Mouse (Mus musculus) stomach, embryonic 15.5 days (tissue): ENCODE measurements around the gene Selenon. TPM values are rescaled to one million over a fixed set of nuclear protein-coding genes. Genes with fewer than 3 reads are reported as not detected.
A peak's percentile ranks its signal among the peaks of the same experiment; 100 is the strongest.

Source experiments
- ATAC-seq: fragments of 200-750 bp; cut with Nextera tagmentation; 2 replicates; pipeline ENCODE4 v1.8.0; 2017; ENCODE audit warnings: low read depth, moderate number of reproducible peaks, moderate TSS enrichment; ENCODE audit not compliant: insufficient read depth, low FRiP score
- H3K27ac ChIP-seq: fragments of 300-500 bp; sonication (generic); 2 replicates; pipeline ENCODE4 v1.5.1; 2015; ENCODE audit warnings: mild to moderate bottlenecking, inconsistent platforms
- H3K27me3 ChIP-seq: fragments of 300-500 bp; sonication (generic); replicated peaks from 2 replicates; pipeline ENCODE4 v1.6.1; 2015; ENCODE audit warnings: inconsistent platforms
- H3K36me3 ChIP-seq: fragments of 300-500 bp; sonication (generic); 2 replicates; pipeline ENCODE4 v1.6.1; 2015; ENCODE audit warnings: inconsistent platforms
- H3K4me1 ChIP-seq: fragments of 300-500 bp; sonication (generic); 2 replicates; pipeline ENCODE4 v1.6.1; 2015; ENCODE audit warnings: inconsistent platforms
- H3K4me2 ChIP-seq: fragments of 300-500 bp; sonication (generic); 2 replicates; pipeline ENCODE4 v1.6.1; 2015; ENCODE audit warnings: mild to moderate bottlenecking, inconsistent platforms
- H3K4me3 ChIP-seq: fragments of 300-500 bp; sonication (generic); replicated peaks from 2 replicates; pipeline ENCODE4 v1.5.1; 2015; ENCODE audit warnings: inconsistent platforms
- H3K9ac ChIP-seq: fragments of 300-500 bp; sonication (generic); 2 replicates; pipeline ENCODE4 v1.6.1; 2015; ENCODE audit warnings: inconsistent platforms
- H3K9me3 ChIP-seq: fragments of 300-500 bp; sonication (generic); 2 replicates; pipeline ENCODE4 v1.6.1; 2016; ENCODE audit warnings: inconsistent platforms
- WGBS: fragments of 180-500 bp; shearing (Covaris S2); methylation state at CpG from one replicate; pipeline ENCODE4 v1.1.7; 2015; 5-methylcytosine and 5-hydroxymethylcytosine counted together
- polyA plus RNA-seq: library from polyadenylated mRNA; unstranded; fragments of >200 nt; fragmentation: Nextera tagmentation; extraction: Ambion mirVana; gene quantifications from 2 replicates; pipeline ENCODE4 v1.2.1, GENCODE M21; 2015

The Selenon gene
- polyA plus RNA-seq, 1 experiment from 2014 or later, result 33.0 TPM

GRCm38 (mm10) chr4:134557626-134558249 is 5.8 kb upstream of the Selenon start:
- no peak for ATAC-seq
- 0 out of 2 replicates have a peak, but pooled peaks cover 7% of the 10 kb centered on the region for H3K4me1 ChIP-seq
- 13% methylated on average over 16 of the region's 16 CpGs for WGBS
- no peaks in the 10 kb centered on the region for H3K27me3 ChIP-seq
- H3K9me3 ChIP-seq, result no peaks in the 10 kb centered on the region
- no peak overlapping the region for H3K4me2 ChIP-seq
- H3K9ac ChIP-seq, result no peak overlapping the region
- no peak overlapping the region for H3K27ac ChIP-seq
- no peak overlapping the region for H3K4me3 ChIP-seq
- H3K36me3 ChIP-seq, result no peaks in the 10 kb centered on the region

- no peak overlapping the region for H3K27ac ChIP-seq
- H3K4me1 ChIP-seq, result peaks cover 12% of the 10 kb centered on the region; the same call in 1 of the 2 replicates
- H3K36me3 ChIP-seq, result no peaks in the 10 kb centered on the region
- 66% methylated on average over 8 of the region's 8 CpGs for WGBS
- no peak for ATAC-seq
- no peak overlapping the region for H3K4me3 ChIP-seq
- no peaks in the 10 kb centered on the region for H3K9me3 ChIP-seq
- no peaks in the 10 kb centered on the region for H3K27me3 ChIP-seq
- no peak overlapping the region for H3K4me2 ChIP-seq
- H3K9ac ChIP-seq, result no peak overlapping the region
Measured at GRCm38 (mm10) chr4:134555956-134556580, 4.1 kb upstream of the Selenon start.

DNA sequence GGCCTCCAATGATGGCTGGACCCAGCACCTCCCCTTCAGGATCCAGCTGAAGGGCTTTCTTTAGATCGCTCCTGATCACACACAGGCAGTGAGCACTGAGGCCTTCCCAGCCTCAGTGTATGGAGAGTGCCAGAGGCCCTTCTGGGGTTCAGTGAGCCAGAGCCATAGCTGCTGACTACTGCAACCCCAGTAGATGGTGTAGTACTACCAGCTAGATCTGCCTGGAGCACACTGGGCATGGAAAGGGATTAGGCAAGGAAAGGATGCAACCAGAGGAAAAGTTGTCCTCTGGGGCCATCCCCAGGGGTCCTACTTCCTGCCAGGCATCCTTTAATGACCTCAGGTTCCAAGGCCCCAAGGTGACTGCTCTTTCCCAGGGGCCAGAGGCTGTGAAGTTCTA is 1.7 kb upstream of the Selenon start:
- 89% methylated on average over 1 of the region's 1 CpGs for WGBS
- Histone ChIP-seq H3K4me1 (peaks cover 15% of the 10 kb centered on the region; the same call in 1 of the 2 replicates), H3K9me3 (0 out of 2 replicates have a peak, but pooled peaks cover 4% of the 10 kb centered on the region), H3K4me3 (no peak overlapping the region), H3K36me3 (peaks cover 11% of the 10 kb centered on the region; the same call in 1 of the 2 replicates), H3K9ac (no peak overlapping the region), H3K27ac (no peak overlapping the region), H3K27me3 (no peaks in the 10 kb centered on the region), H3K4me2 (no peak overlapping the region)
- ATAC-seq, result no peak

- H3K9ac ChIP-seq, result no peak overlapping the region
- 0 out of 2 replicates have a peak, but pooled peaks cover 4% of the 10 kb centered on the region for H3K9me3 ChIP-seq
- H3K4me3 ChIP-seq, result no peak overlapping the region
- 98% methylated on average over 8 of the region's 8 CpGs for whole genome bisulfite sequencing
- H3K27ac ChIP-seq, result no peak overlapping the region
- ATAC-seq, result no peak
- H3K36me3 ChIP-seq, result peaks cover 23% of the 10 kb centered on the region
- H3K4me1 ChIP-seq, result peaks cover 17% of the 10 kb centered on the region
- no peak overlapping the region for H3K4me2 ChIP-seq
- H3K27me3 ChIP-seq, result no peaks in the 10 kb centered on the region
Measured at GRCm38 (mm10) chr4:134549899-134550298, 2.1 kb downstream of the Selenon start.

DNA sequence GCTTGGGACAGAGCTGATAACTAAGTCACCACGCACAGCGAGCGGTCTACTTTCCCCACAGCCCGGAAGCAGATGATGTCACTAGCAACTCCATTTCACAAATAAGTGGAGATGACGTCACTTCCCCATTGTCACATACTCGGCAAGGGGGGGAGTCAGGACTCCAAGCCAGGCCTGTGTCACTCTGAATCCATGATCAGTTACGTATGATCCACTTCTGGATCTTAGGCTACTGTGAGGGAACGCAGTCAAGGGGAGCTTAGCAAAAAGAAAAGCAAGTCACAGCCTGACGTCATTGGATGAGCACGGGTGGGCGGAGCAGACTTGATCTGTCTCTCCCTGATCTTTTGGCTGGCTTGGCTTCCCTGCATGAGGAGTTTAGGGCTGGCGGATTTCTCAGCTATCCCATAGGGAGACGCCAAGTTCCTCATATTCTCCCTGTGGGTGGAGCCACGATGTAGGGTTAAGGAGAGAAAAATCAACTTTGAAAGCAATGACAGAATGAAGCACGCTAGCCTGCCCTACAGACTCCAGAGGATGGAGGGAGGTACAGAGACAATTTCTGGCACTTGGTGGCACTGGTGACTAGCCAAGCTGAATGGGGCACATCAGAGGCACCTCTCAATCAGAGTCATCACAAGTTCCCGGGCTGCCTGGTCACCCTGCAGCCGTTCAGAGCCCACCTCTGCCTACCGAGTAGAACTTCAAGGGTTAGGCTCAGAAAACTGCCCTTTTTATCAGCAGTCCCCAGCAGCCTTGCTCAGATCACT is 3.6 kb downstream of the Selenon start:
- H3K27me3 ChIP-seq, result no peaks in the 10 kb centered on the region
- peaks cover 17% of the 10 kb centered on the region for H3K4me1 ChIP-seq
- ATAC-seq, result no peak
- H3K36me3 ChIP-seq, result peaks cover 32% of the 10 kb centered on the region
- H3K9me3 ChIP-seq, result 0 out of 2 replicates have a peak, but pooled peaks cover 4% of the 10 kb centered on the region
- no peak overlapping the region for H3K4me3 ChIP-seq
- no peak overlapping the region for H3K9ac ChIP-seq
- no peak overlapping the region for H3K4me2 ChIP-seq
- WGBS, result 63% methylated on average over 18 of the region's 18 CpGs
- no peak overlapping the region; the same call in 1 of the 2 replicates for H3K27ac ChIP-seq

GRCm38 (mm10) chr4:134546814-134547705 is 4.9 kb downstream of the Selenon start:
- H3K27ac ChIP-seq, result peak overlapping the region; percentile 23; the same call in 1 of the 2 replicates
- 0 out of 2 replicates have a peak, but pooled peaks cover 4% of the 10 kb centered on the region for H3K9me3 ChIP-seq
- H3K4me2 ChIP-seq, result peak overlapping the region; percentile 1; the same call in 1 of the 2 replicates
- WGBS, result 56% methylated on average over 9 of the region's 9 CpGs
- peaks cover 17% of the 10 kb centered on the region for H3K4me1 ChIP-seq
- peak; percentile 33; the same call in 1 of the 2 replicates for ATAC-seq
- no peak overlapping the region for H3K9ac ChIP-seq
- H3K36me3 ChIP-seq, result peaks cover 41% of the 10 kb centered on the region
- H3K27me3 ChIP-seq, result no peaks in the 10 kb centered on the region
- no peak overlapping the region for H3K4me3 ChIP-seq

GRCm38 (mm10) chr4:134543261-134543660 is 8.7 kb downstream of the Selenon start:
- no peak overlapping the region for H3K9ac ChIP-seq
- no peaks in the 10 kb centered on the region for H3K27me3 ChIP-seq
- H3K4me3 ChIP-seq, result no peak overlapping the region
- no peaks in the 10 kb centered on the region for H3K9me3 ChIP-seq
- no peak overlapping the region for H3K27ac ChIP-seq
- ATAC-seq, result peak; percentile 51; the same call in 1 of the 2 replicates
- H3K4me2 ChIP-seq, result no peak overlapping the region
- 4% methylated on average over 5 of the region's 5 CpGs for WGBS
- H3K36me3 ChIP-seq, result peaks cover 47% of the 10 kb centered on the region
- peaks cover 9% of the 10 kb centered on the region for H3K4me1 ChIP-seq

DNA sequence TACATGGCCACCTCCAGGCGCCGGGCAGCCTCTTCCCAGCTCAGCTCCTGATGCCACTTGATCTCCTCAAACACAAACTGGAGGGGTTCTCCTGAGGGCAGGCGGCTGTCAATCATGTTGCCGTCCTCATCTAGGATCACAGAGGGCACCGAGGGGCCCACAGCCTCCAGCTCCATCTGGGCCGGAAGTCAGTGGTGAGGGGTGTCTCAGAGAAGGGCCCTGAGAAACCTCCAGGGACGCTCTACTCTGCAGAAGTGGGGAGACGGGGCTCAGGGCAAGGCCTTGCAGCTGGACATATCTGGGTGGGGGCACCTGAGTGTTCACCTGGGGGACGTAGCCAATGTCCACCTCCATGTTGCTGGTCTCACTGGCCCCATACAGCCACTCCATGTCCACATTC is 9.2 kb downstream of the Selenon start:
- Histone ChIP-seq H3K27me3 (no peaks in the 10 kb centered on the region), H3K36me3 (peaks cover 45% of the 10 kb centered on the region), H3K9me3 (no peaks in the 10 kb centered on the region), H3K27ac (no peak overlapping the region), H3K4me1 (peaks cover 8% of the 10 kb centered on the region), H3K9ac (no peak overlapping the region), H3K4me2 (no peak overlapping the region), H3K4me3 (no peak overlapping the region)
- WGBS, result 85% methylated on average over 9 of the region's 9 CpGs
- no peak for ATAC-seq

- peaks cover 28% of the 10 kb centered on the region for H3K36me3 ChIP-seq
- ATAC-seq, result no peak
- peaks cover 6% of the 10 kb centered on the region for H3K4me1 ChIP-seq
- H3K4me2 ChIP-seq, result no peak overlapping the region
- 85% methylated on average over 10 of the region's 10 CpGs for WGBS
- H3K9me3 ChIP-seq, result no peaks in the 10 kb centered on the region
- H3K27ac ChIP-seq, result no peak overlapping the region
- no peak overlapping the region for H3K4me3 ChIP-seq
- H3K9ac ChIP-seq, result no peak overlapping the region
- no peaks in the 10 kb centered on the region for H3K27me3 ChIP-seq
Measured at GRCm38 (mm10) chr4:134538997-134539580, 12.9 kb downstream of the Selenon start.

DNA sequence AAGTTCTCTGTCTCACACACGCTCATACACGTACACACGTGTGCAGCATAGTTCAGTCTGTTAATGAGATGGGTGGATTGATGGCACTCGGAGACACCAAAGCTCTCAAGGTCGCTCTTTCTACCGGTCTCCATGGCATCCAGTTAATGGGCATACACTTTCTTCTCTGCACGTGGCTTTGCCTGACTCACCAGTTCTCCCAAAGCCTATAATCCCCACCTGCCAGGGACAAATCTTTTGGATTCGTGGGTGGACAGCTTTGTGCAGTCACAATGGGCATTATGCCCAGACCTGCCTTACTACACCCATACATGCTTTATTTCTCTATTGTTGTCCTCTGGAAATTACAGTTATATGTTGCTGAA is 16.2 kb downstream of the Selenon start:
- peak; percentile 19; the same call in 1 of the 2 replicates for ATAC-seq
- Histone ChIP-seq H3K4me3 (peak overlapping the region; percentile 99), H3K4me1 (peaks cover 17% of the 10 kb centered on the region), H3K9ac (peak overlapping the region; percentile 12; the same call in 1 of the 2 replicates), H3K27ac (peak overlapping the region; percentile 82), H3K4me2 (peak overlapping the region; percentile 92), H3K9me3 (no peaks in the 10 kb centered on the region), H3K27me3 (no peaks in the 10 kb centered on the region), H3K36me3 (peaks cover 16% of the 10 kb centered on the region)
- 4% methylated on average over 8 of the region's 8 CpGs for WGBS
